Mouse (Mus musculus): ENCODE data around the gene Thsd4. TPM values are rescaled to one million over a fixed set of nuclear protein-coding genes. Genes with fewer than 3 reads are reported as not detected.

The Thsd4 gene
- polyA plus RNA-seq, 1 experiment from 2014 or later: 3.4 TPM

GRCm38 (mm10) chr9:60022331-60022730, 499.5 kb downstream of the Thsd4 start:
- no peaks in the 10 kb centered on the region; the same call in 1 of the 2 replicates for H3K36me3 ChIP-seq (ENCODE audit: insufficient read depth, low read length)
- ATAC-seq: no peak

GRCm38 (mm10) chr9:60020444-60020843, 501.4 kb downstream of the Thsd4 start:
- ATAC-seq (no peak), DNase-seq (ENCODE audit: low spot score) (no peak)
- TF ChIP-seq CTCF (IDR thresholded peaks at IDR 0.05): no peak
- TF ChIP-seq EP300 (IDR thresholded peaks at IDR 0.05): no peak
- Histone ChIP-seq H3K4me1 (ENCODE audit: insufficient read depth, low read depth, low read length) (no peaks in the 10 kb centered on the region), H3K9ac (replicated peaks; ENCODE audit: low read depth) (no peak overlapping the region), H3K4me2 (replicated peaks; ENCODE audit: low read depth, low read length) (no peak overlapping the region), H3K27me3 (replicated peaks; ENCODE audit: insufficient read depth, low read length) (no peaks in the 10 kb centered on the region), H3K9me3 (ENCODE audit: low read length) (no peaks in the 10 kb centered on the region), H3K4me3 (ENCODE audit: low read depth, low read length) (no peak overlapping the region), H3K27ac (ENCODE audit: low read length) (no peak overlapping the region), H3K36me3 (ENCODE audit: insufficient read depth, low read length) (no peaks in the 10 kb centered on the region; the same call in 1 of the 2 replicates)
- WGBS: 54% methylated on average over 1 of the region's 1 CpGs

More at GRCm38 (mm10) chr9:60022331-60022730, 499.5 kb downstream of the Thsd4 start:
- TF ChIP-seq EP300 (IDR thresholded peaks at IDR 0.05) (no peak), CTCF (IDR thresholded peaks at IDR 0.05) (no peak)
- Histone ChIP-seq H3K4me1 (ENCODE audit: insufficient read depth, low read depth, low read length) (no peaks in the 10 kb centered on the region), H3K27me3 (replicated peaks; ENCODE audit: insufficient read depth, low read length) (no peaks in the 10 kb centered on the region), H3K27ac (ENCODE audit: low read length) (no peak overlapping the region), H3K9me3 (ENCODE audit: low read length) (no peaks in the 10 kb centered on the region), H3K9ac (replicated peaks; ENCODE audit: low read depth) (no peak overlapping the region), H3K4me3 (ENCODE audit: low read depth, low read length) (no peak overlapping the region), H3K4me2 (replicated peaks; ENCODE audit: low read depth, low read length) (no peak overlapping the region)
- DNase-seq (ENCODE audit: low spot score): no peak
- WGBS: 52% methylated on average over 3 of the region's 3 CpGs

GRCm38 (mm10) chr9:60010285-60010684, 511.6 kb downstream of the Thsd4 start:
- Histone ChIP-seq H3K9me3 (ENCODE audit: low read length) (no peaks in the 10 kb centered on the region), H3K9ac (replicated peaks; ENCODE audit: low read depth) (no peak overlapping the region), H3K4me3 (ENCODE audit: low read depth, low read length) (no peak overlapping the region), H3K27ac (ENCODE audit: low read length) (no peak overlapping the region), H3K36me3 (ENCODE audit: insufficient read depth, low read length) (no peaks in the 10 kb centered on the region), H3K4me1 (ENCODE audit: insufficient read depth, low read depth, low read length) (no peaks in the 10 kb centered on the region), H3K4me2 (replicated peaks; ENCODE audit: low read depth, low read length) (no peak overlapping the region), H3K27me3 (replicated peaks; ENCODE audit: insufficient read depth, low read length) (no peaks in the 10 kb centered on the region)
- ATAC-seq: no peak
- no peak for DNase-seq (ENCODE audit: low spot score)
- 79% methylated on average over 1 of the region's 1 CpGs for WGBS
- TF ChIP-seq EP300 (IDR thresholded peaks at IDR 0.05): no peak
- no peak for TF ChIP-seq CTCF (IDR thresholded peaks at IDR 0.05)

- Histone ChIP-seq H3K36me3 (ENCODE audit: insufficient read depth, low read length) (no peaks in the 10 kb centered on the region), H3K4me2 (replicated peaks; ENCODE audit: low read depth, low read length) (no peak overlapping the region), H3K27ac (ENCODE audit: low read length) (no peak overlapping the region), H3K9ac (replicated peaks; ENCODE audit: low read depth) (no peak overlapping the region), H3K4me3 (ENCODE audit: low read depth, low read length) (no peak overlapping the region), H3K9me3 (ENCODE audit: low read length) (no peaks in the 10 kb centered on the region), H3K27me3 (replicated peaks; ENCODE audit: insufficient read depth, low read length) (no peaks in the 10 kb centered on the region), H3K4me1 (ENCODE audit: insufficient read depth, low read depth, low read length) (no peaks in the 10 kb centered on the region)
- ATAC-seq (no peak), DNase-seq (ENCODE audit: low spot score) (no peak)
- TF ChIP-seq EP300 (IDR thresholded peaks at IDR 0.05) (no peak), CTCF (IDR thresholded peaks at IDR 0.05) (no peak)
- WGBS: 52% methylated on average over 7 of the region's 7 CpGs
These were observed 512.9 kb downstream of the Thsd4 start for GRCm38 (mm10) chr9:60008936-60009335.

GRCm38 (mm10) chr9:60002323-60002722, 519.5 kb downstream of the Thsd4 start:
- WGBS: 90% methylated on average over 8 of the region's 8 CpGs
- TF ChIP-seq EP300 (IDR thresholded peaks at IDR 0.05) (no peak), CTCF (IDR thresholded peaks at IDR 0.05) (no peak)
- H3K9me3 ChIP-seq (ENCODE audit: low read length): no peaks in the 10 kb centered on the region
- no peaks in the 10 kb centered on the region for H3K4me1 ChIP-seq (ENCODE audit: insufficient read depth, low read depth, low read length)
- H3K9ac ChIP-seq (replicated peaks; ENCODE audit: low read depth): no peak overlapping the region
- H3K36me3 ChIP-seq (ENCODE audit: insufficient read depth, low read length): no peaks in the 10 kb centered on the region
- DNase-seq (ENCODE audit: low spot score) (no peak), ATAC-seq (no peak)
- no peaks in the 10 kb centered on the region for H3K27me3 ChIP-seq (replicated peaks; ENCODE audit: insufficient read depth, low read length)
- H3K27ac ChIP-seq (ENCODE audit: low read length): no peak overlapping the region
- no peak overlapping the region for H3K4me2 ChIP-seq (replicated peaks; ENCODE audit: low read depth, low read length)
- H3K4me3 ChIP-seq (ENCODE audit: low read depth, low read length): no peak overlapping the region

- Histone ChIP-seq H3K4me3 (ENCODE audit: low read depth, low read length) (no peak overlapping the region), H3K9ac (replicated peaks; ENCODE audit: low read depth) (no peak overlapping the region), H3K27me3 (replicated peaks; ENCODE audit: insufficient read depth, low read length) (no peaks in the 10 kb centered on the region), H3K36me3 (ENCODE audit: insufficient read depth, low read length) (no peaks in the 10 kb centered on the region), H3K4me2 (replicated peaks; ENCODE audit: low read depth, low read length) (no peak overlapping the region), H3K27ac (ENCODE audit: low read length) (no peak overlapping the region), H3K4me1 (ENCODE audit: insufficient read depth, low read depth, low read length) (no peaks in the 10 kb centered on the region), H3K9me3 (ENCODE audit: low read length) (no peaks in the 10 kb centered on the region)
- no peak for DNase-seq (ENCODE audit: low spot score)
- TF ChIP-seq EP300 (IDR thresholded peaks at IDR 0.05): no peak
- TF ChIP-seq CTCF (IDR thresholded peaks at IDR 0.05): no peak
- WGBS: 85% methylated on average over 3 of the region's 3 CpGs
- ATAC-seq: no peak
These were observed 520.4 kb downstream of the Thsd4 start for GRCm38 (mm10) chr9:60001444-60001843.

- no peak for ATAC-seq
- 86% methylated on average over 4 of the region's 4 CpGs for WGBS
These were observed 524.1 kb downstream of the Thsd4 start for GRCm38 (mm10) chr9:59997725-59998124.

More at GRCm38 (mm10) chr9:59997725-59998124, 524.1 kb downstream of the Thsd4 start:
- Histone ChIP-seq H3K36me3 (ENCODE audit: insufficient read depth, low read length) (no peaks in the 10 kb centered on the region), H3K27me3 (replicated peaks; ENCODE audit: insufficient read depth, low read length) (no peaks in the 10 kb centered on the region), H3K9ac (replicated peaks; ENCODE audit: low read depth) (no peak overlapping the region), H3K27ac (ENCODE audit: low read length) (no peak overlapping the region), H3K9me3 (ENCODE audit: low read length) (no peaks in the 10 kb centered on the region), H3K4me2 (replicated peaks; ENCODE audit: low read depth, low read length) (no peak overlapping the region), H3K4me3 (ENCODE audit: low read depth, low read length) (no peak overlapping the region), H3K4me1 (ENCODE audit: insufficient read depth, low read depth, low read length) (no peaks in the 10 kb centered on the region)
- DNase-seq (ENCODE audit: low spot score): no peak
- TF ChIP-seq EP300 (IDR thresholded peaks at IDR 0.05): no peak
- TF ChIP-seq CTCF (IDR thresholded peaks at IDR 0.05): no peak
